Mouse (Mus musculus) liver, embryonic 14.5 days (tissue): ENCODE results near the gene Zfp472. TPM values are rescaled to one million over a fixed set of nuclear protein-coding genes. Genes with fewer than 3 reads are reported as not detected.
"Not testable (repeated sequence)": the region's sequence is repeated elsewhere in the genome, so short reads cannot be mapped to it uniquely, and the experiment has no call there.

Experiments
- ATAC-seq: fragments of 200-750 bp; cut with Nextera tagmentation; 2 replicates; pipeline ENCODE4 v1.8.0; 2017; ENCODE audit warnings: moderate number of reproducible peaks, mild to moderate bottlenecking, moderate library complexity; ENCODE audit not compliant: insufficient read depth
- DNase-seq, 3 experiments: peaks; one replicate each; pipeline ENCODE4 v3.0.0-alpha.2; 2012 to 2013; ENCODE audit warnings: low read depth in 3 of 3, low spot score in 3 of 3
- H3K27ac ChIP-seq: fragments of 300-500 bp; sonication (generic); 2 replicates; pipeline ENCODE4 v1.5.1; 2014; ENCODE audit warnings: moderate library complexity, mild to moderate bottlenecking, control low read depth, inconsistent platforms
- H3K27me3 ChIP-seq: fragments of 300-500 bp; sonication (generic); 2 replicates; pipeline ENCODE4 v1.6.1; 2014; ENCODE audit warnings: mild to moderate bottlenecking, low read length, moderate library complexity; ENCODE audit not compliant: control insufficient read depth, insufficient read depth
- H3K36me3 ChIP-seq: fragments of 300-500 bp; sonication (generic); replicated peaks from 2 replicates; pipeline ENCODE4 v1.6.1; 2014; ENCODE audit warnings: low read depth; ENCODE audit not compliant: control insufficient read depth, insufficient read depth
- H3K4me1 ChIP-seq, 2 experiments: fragments of 200-500 bp in 1 of 2; fragments of 300-500 bp in 1 of 2; sonication (generic) in 1 of 2; replicated peaks; 2 replicates each; pipeline ENCODE4 v1.6.1; 2012 to 2014; ENCODE audit warnings: antibody characterized with exemption in 1 of 2, inconsistent platforms in 1 of 2, low read length in 1 of 2; ENCODE audit not compliant: control insufficient read depth in 2 of 2, insufficient read depth in 2 of 2
- H3K4me2 ChIP-seq: fragments of 300-500 bp; sonication (generic); 2 replicates; pipeline ENCODE4 v1.6.1; 2014; ENCODE audit warnings: low read depth, mild to moderate bottlenecking, control low read depth, moderate library complexity
- H3K4me3 ChIP-seq, 2 experiments: fragments of 200-500 bp in 1 of 2; fragments of 300-500 bp in 1 of 2; sonication (generic) in 1 of 2; 2 replicates each; pipeline ENCODE4 v1.5.1; 2012 to 2014; ENCODE audit warnings: low read depth in 2 of 2, low read length in 2 of 2, mild to moderate bottlenecking in 2 of 2, control low read depth in 1 of 2, inconsistent platforms in 1 of 2, moderate library complexity in 1 of 2; ENCODE audit not compliant: insufficient read depth in 1 of 2
- H3K9ac ChIP-seq: fragments of 300-500 bp; sonication (generic); replicated peaks from 2 replicates; pipeline ENCODE4 v1.6.1; 2014; ENCODE audit warnings: mild to moderate bottlenecking, control low read depth, moderate library complexity
- H3K9me3 ChIP-seq: fragments of 300-500 bp; sonication (generic); 2 replicates; pipeline ENCODE4 v1.6.1; 2016; ENCODE audit warnings: low read length, mixed read lengths; ENCODE audit not compliant: control insufficient read depth
- CTCF ChIP-seq: IDR thresholded peaks from 2 replicates; pipeline ENCODE4 v1.5.1; 2016; ENCODE audit warnings: antibody characterized with exemption, low read depth, control low read depth
- EP300 ChIP-seq: IDR thresholded peaks from 2 replicates; pipeline ENCODE4 v1.6.1; 2016; ENCODE audit warnings: antibody characterized with exemption, low read depth
- WGBS: fragments of 180-500 bp; shearing (Covaris S2); extraction: QIAGEN DNeasy Blood & Tissue Kit; methylation state at CpG from one replicate; pipeline ENCODE4 v1.1.7; 2014; ENCODE audit not compliant: insufficient replicate concordance; 5-methylcytosine and 5-hydroxymethylcytosine counted together
- polyA plus RNA-seq, 2 experiments: library from polyadenylated mRNA; depleted of rRNA in 1 of 2; stranded (reverse) in 1 of 2; unstranded in 1 of 2; fragments of >200 nt; fragmentation: Nextera tagmentation in 1 of 2; extraction: Ambion mirVana in 1 of 2; gene quantifications; 2 replicates each; pipeline versions ENCODE4 v1.2.1 to v1.2.3; 2012 to 2014

Zfp472 gene
- polyA plus RNA-seq, 2 experiments, result 2.3 to 6.8 TPM

DNA sequence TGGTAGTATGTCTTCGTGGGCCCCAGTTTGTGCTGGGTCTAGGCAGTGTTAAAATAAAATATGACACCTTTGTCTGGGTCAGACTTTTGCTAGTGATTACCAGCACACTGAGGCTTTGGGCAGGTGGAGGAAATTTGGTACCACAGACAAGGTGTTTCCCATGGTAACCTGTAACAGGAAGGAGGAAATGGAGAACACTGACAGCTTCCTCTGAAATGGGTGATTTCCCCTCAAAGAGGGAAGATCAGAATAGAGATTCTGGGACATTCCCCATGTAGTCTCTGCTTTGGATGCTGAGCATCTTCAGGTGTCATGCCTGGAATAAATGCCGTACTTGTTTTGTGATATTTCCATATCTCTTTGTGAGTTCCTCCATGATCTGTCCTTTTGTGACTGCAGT is 32.9 kb downstream of the Zfp472 start:
- no peak for TF ChIP-seq EP300
- TF ChIP-seq CTCF, result no peak
- no peaks in the 10 kb centered on the region for H3K27me3 ChIP-seq
- 71% methylated on average over 2 of the region's 2 CpGs for WGBS
- peaks cover 12% of the 10 kb centered on the region for H3K36me3 ChIP-seq
- no peak overlapping the region for H3K4me2 ChIP-seq
- no peak overlapping the region for H3K9ac ChIP-seq
- ATAC-seq, result no peak
- H3K9me3 ChIP-seq, result no peaks in the 10 kb centered on the region
- no peak for DNase-seq
- H3K4me3 ChIP-seq, result no peak overlapping the region
- H3K27ac ChIP-seq, result no peak overlapping the region
- H3K4me1 ChIP-seq, result peaks cover 5% of the 10 kb centered on the region in 2 experiments

DNA sequence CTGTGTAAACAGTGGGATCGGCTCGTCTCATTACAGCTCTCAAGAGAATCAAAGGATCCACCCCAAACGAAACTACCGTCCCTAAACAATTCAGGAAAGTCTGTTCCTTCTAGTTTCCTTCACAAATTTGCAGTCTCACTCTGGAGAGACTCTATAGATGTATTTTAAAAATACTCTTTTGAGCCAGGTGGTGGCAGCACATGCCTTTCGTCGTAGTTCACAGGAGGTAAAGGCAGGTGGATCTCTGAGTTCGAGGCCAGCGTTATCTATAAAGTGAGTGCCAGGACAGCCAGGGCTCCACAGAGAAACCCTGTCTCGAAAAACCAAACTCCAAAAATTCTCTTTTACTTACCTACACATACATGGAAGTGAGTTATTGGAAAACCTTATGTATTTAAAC is 42.7 kb downstream of the Zfp472 start:
- 27% methylated on average over 9 of the region's 9 CpGs for WGBS
- ATAC-seq (no peak), DNase-seq (no peak)
- no peaks in the 10 kb centered on the region for H3K27me3 ChIP-seq
- H3K4me1 ChIP-seq, result no peaks in the 10 kb centered on the region
- H3K4me3 ChIP-seq, result no peak overlapping the region
- peaks cover 5% of the 10 kb centered on the region for H3K36me3 ChIP-seq
- H3K9me3 ChIP-seq, result no peaks in the 10 kb centered on the region; the same call in 1 of the 2 replicates
- no peak overlapping the region for H3K4me2 ChIP-seq
- no peak overlapping the region for H3K27ac ChIP-seq
- TF ChIP-seq EP300 (no peak), CTCF (peak; percentile 31; the same call in 1 of the 2 replicates)
- no peak overlapping the region for H3K9ac ChIP-seq

DNA sequence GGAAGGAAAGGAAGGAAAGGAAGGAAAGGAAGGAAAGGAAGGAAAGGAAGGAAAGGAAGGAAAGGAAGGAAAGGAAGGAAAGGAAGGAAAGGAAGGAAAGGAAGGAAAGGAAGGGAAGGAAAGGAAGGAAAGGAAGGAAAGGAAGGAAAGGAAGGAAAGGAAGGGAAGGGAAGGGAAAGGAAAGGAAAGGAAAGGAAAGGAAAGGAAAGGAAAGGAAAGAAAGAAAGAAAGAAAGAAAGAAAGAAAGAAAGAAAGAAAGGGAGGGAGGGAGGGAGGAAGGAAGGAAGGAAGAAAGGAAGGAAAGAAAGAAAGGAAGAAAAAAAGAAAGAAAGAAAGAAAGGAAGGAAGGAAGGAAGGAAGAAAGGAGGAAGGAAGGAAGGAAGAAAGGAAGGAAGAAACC is 54.8 kb downstream of the Zfp472 start:
- H3K36me3 ChIP-seq, result peaks cover 18% of the 10 kb centered on the region
- ATAC-seq, result not testable (repeated sequence)

More for the DNA sequence above, 54.8 kb downstream of the Zfp472 start:
- H3K4me2 ChIP-seq, DNase-seq, H3K27me3 ChIP-seq, H3K27ac ChIP-seq, H3K4me3 ChIP-seq, H3K9ac ChIP-seq, H3K4me1 ChIP-seq: not testable (repeated sequence)
- peaks cover 19% of the 10 kb centered on the region for H3K9me3 ChIP-seq

Other genes starting within 250 kb of the Zfp472 start
- 7.4 and 8.0 TPM in 2 replicates for gene Zfp871, start 177.5 kb upstream of the Zfp472 start, polyA plus RNA-seq (2012; rRNA removed)
- gene Zfp871, start 177.5 kb upstream of the Zfp472 start, polyA plus RNA-seq (2014; fragmentation: Nextera tagmentation; extraction: Ambion mirVana), result 9.4 and 10.6 TPM in 2 replicates
- gene Zfp811, start 155.9 kb upstream of the Zfp472 start, polyA plus RNA-seq (2012; rRNA removed), result 0.06 and 0.10 TPM in 2 replicates
- gene Zfp811, start 155.9 kb upstream of the Zfp472 start, polyA plus RNA-seq (2014; fragmentation: Nextera tagmentation; extraction: Ambion mirVana), result 0.04 and 0.11 TPM in 2 replicates
- gene Zfp799, start 135.6 kb upstream of the Zfp472 start, polyA plus RNA-seq (2012; rRNA removed), result 0.60 and 0.71 TPM in 2 replicates
- 1.0 and 1.5 TPM in 2 replicates for gene Zfp799, start 135.6 kb upstream of the Zfp472 start, polyA plus RNA-seq (2014; fragmentation: Nextera tagmentation; extraction: Ambion mirVana)
- gene Zfp870, start 74.2 kb upstream of the Zfp472 start, polyA plus RNA-seq (2012; rRNA removed), result 0.55 and 0.79 TPM in 2 replicates
- gene Zfp870, start 74.2 kb upstream of the Zfp472 start, polyA plus RNA-seq (2014; fragmentation: Nextera tagmentation; extraction: Ambion mirVana), result 1.5 and 2.8 TPM in 2 replicates
- 0.02 TPM in 1 of 2 replicates, not detected in the other for gene Cyp4f14, start 48.5 kb upstream of the Zfp472 start, polyA plus RNA-seq (2012; rRNA removed)
- gene Cyp4f14, start 48.5 kb upstream of the Zfp472 start, polyA plus RNA-seq (2014; fragmentation: Nextera tagmentation; extraction: Ambion mirVana), result not detected in 2 replicates
- 3.3 and 3.6 TPM in 2 replicates for gene Cyp4f13, start 18.4 kb upstream of the Zfp472 start, polyA plus RNA-seq (2012; rRNA removed)
- 4.1 and 6.0 TPM in 2 replicates for gene Cyp4f13, start 18.4 kb upstream of the Zfp472 start, polyA plus RNA-seq (2014; fragmentation: Nextera tagmentation; extraction: Ambion mirVana)
- gene Zfp952, start 27.3 kb downstream of the Zfp472 start, polyA plus RNA-seq (2012; rRNA removed), result 1.1 and 1.8 TPM in 2 replicates
- 2.2 and 2.3 TPM in 2 replicates for gene Zfp952, start 27.3 kb downstream of the Zfp472 start, polyA plus RNA-seq (2014; fragmentation: Nextera tagmentation; extraction: Ambion mirVana)
- 0.61 and 1.1 TPM in 2 replicates for gene Zfp763, start 67.6 kb downstream of the Zfp472 start, polyA plus RNA-seq (2012; rRNA removed)
- 1.8 and 2.0 TPM in 2 replicates for gene Zfp763, start 67.6 kb downstream of the Zfp472 start, polyA plus RNA-seq (2014; fragmentation: Nextera tagmentation; extraction: Ambion mirVana)
- gene 4921501E09Rik, start 102.2 kb downstream of the Zfp472 start, polyA plus RNA-seq (2012; rRNA removed), result not detected in 2 replicates
- not detected in 2 replicates for gene 4921501E09Rik, start 102.2 kb downstream of the Zfp472 start, polyA plus RNA-seq (2014; fragmentation: Nextera tagmentation; extraction: Ambion mirVana)
- gene Zfp563, start 123.5 kb downstream of the Zfp472 start, polyA plus RNA-seq (2012; rRNA removed), result 0.56 and 0.61 TPM in 2 replicates
- 1.1 and 1.2 TPM in 2 replicates for gene Zfp563, start 123.5 kb downstream of the Zfp472 start, polyA plus RNA-seq (2014; fragmentation: Nextera tagmentation; extraction: Ambion mirVana)
- gene Morc2b, start 173.9 kb downstream of the Zfp472 start, polyA plus RNA-seq (2012; rRNA removed), result not detected in 2 replicates
- gene Morc2b, start 173.9 kb downstream of the Zfp472 start, polyA plus RNA-seq (2014; fragmentation: Nextera tagmentation; extraction: Ambion mirVana), result not detected in 2 replicates
- gene Olfr55, start 202.6 kb downstream of the Zfp472 start, polyA plus RNA-seq (2012; rRNA removed), result not detected in 2 replicates
- gene Olfr55, start 202.6 kb downstream of the Zfp472 start, polyA plus RNA-seq (2014; fragmentation: Nextera tagmentation; extraction: Ambion mirVana), result not detected in 2 replicates
- gene Olfr239, start 225.5 kb downstream of the Zfp472 start, polyA plus RNA-seq (2012; rRNA removed), result not detected in 2 replicates
- gene Olfr239, start 225.5 kb downstream of the Zfp472 start, polyA plus RNA-seq (2014; fragmentation: Nextera tagmentation; extraction: Ambion mirVana), result not detected in 2 replicates